24 mouse cellular contexts compared by ENCODE assay signal in genomic region chr8:73569963-73570362, GRCm38 (mm10).
"Had no signal": no experiment of that assay in that cellular context is flagged by ENCODE, and none has a peak within 500 bp of the region (broad histone marks: within the 10 kb centered on the region; RNA-seq: fewer than 3 reads in every experiment).

No protein-coding gene starts in this region.

- H3K27ac ChIP-seq: heart, adult 2 months; heart, embryonic 13.5 days; heart, embryonic 15.5 days; hindbrain, embryonic 13.5 days; hindbrain, embryonic 15.5 days; hindbrain, postnatal 0 days; layer of hippocampus, adult 2 months; limb, embryonic 10.5 days; limb, embryonic 12.5 days; liver, embryonic 13.5 days; liver, embryonic 15.5 days had no signal

- H3K4me3 ChIP-seq: heart, adult 2 months; heart, embryonic 13.5 days; heart, embryonic 15.5 days; hindbrain, embryonic 13.5 days; hindbrain, embryonic 15.5 days; layer of hippocampus, adult 2 months; limb, embryonic 10.5 days; limb, embryonic 12.5 days; liver, embryonic 13.5 days; liver, embryonic 15.5 days had no signal

- DNase-seq: gastrocnemius, postnatal 14 days; gastrocnemius, postnatal 36 days; heart, adult 11 months; heart, adult 2 months; heart, postnatal 14 days; heart, postnatal 36 days; kidney, adult 18-20 months; kidney, adult 8-10 months; kidney, postnatal 10 days; kidney, postnatal 25 days; kidney, postnatal 4 days; liver; liver, embryonic 13.5 days; liver, postnatal 0 days had no signal

- ATAC-seq: hindbrain, postnatal 0 days; intestine, postnatal 0 days; liver, postnatal 0 days had no signal
